Mouse (Mus musculus): ENCODE measurements at regions not wholly inside any gene's neighbourhood (a gene's known extent, or its start where the extent isn't known, plus 50 kb on each side); places are given as distances from the start of the nearest gene placed in this dataset.
"Not testable (repeated sequence)": the region's sequence is repeated elsewhere in the genome, so short reads cannot be mapped to it uniquely, and the experiment has no call there.

GRCm38 (mm10) chr5:64697466-64697865 is 105.7 kb upstream of the Klf3 start:
- no peak for DNase-seq (ENCODE audit: low spot score in 2 of 2)

GRCm38 (mm10) chr5:64698458-64699116 is 104.6 kb upstream of the Klf3 start:
- DNase-seq (ENCODE audit: low spot score in 2 of 2) = no peak

- DNase-seq (ENCODE audit: low spot score in 2 of 2) = no peak
Measured at GRCm38 (mm10) chr5:64700030-64700429, 103.2 kb upstream of the Klf3 start.

GRCm38 (mm10) chr5:64701219-64701779 is 101.9 kb upstream of the Klf3 start:
- peak in 1 of 2 experiments; percentile 32 for DNase-seq (ENCODE audit: low spot score in 2 of 2)

- DNase-seq (ENCODE audit: low spot score in 2 of 2) = peak; percentile 87 to 89
Measured at GRCm38 (mm10) chr5:64701780-64702231, 101.4 kb upstream of the Klf3 start.

GRCm38 (mm10) chr5:64702404-64702803 is 100.8 kb upstream of the Klf3 start:
- not testable (repeated sequence) for DNase-seq (ENCODE audit: low spot score in 2 of 2)

GRCm38 (mm10) chr5:64703091-64703872 is 99.9 kb upstream of the Klf3 start:
- DNase-seq (ENCODE audit: low spot score in 2 of 2) = peak; percentile 69 to 79

- peak; percentile 69 to 75 for DNase-seq (ENCODE audit: low spot score in 2 of 2)
Measured at GRCm38 (mm10) chr5:64704144-64704543, 99.0 kb upstream of the Klf3 start.

GRCm38 (mm10) chr5:64706586-64706985 is 96.6 kb upstream of the Klf3 start:
- no peak for DNase-seq (ENCODE audit: low spot score in 2 of 2)

GRCm38 (mm10) chr5:64709146-64709545 is 94.0 kb upstream of the Klf3 start:
- no peak for DNase-seq (ENCODE audit: low spot score in 2 of 2)

GRCm38 (mm10) chr5:64710236-64710635 is 93.0 kb upstream of the Klf3 start:
- DNase-seq (ENCODE audit: low spot score in 2 of 2) = no peak

- no peak for DNase-seq (ENCODE audit: low spot score in 2 of 2)
Measured at GRCm38 (mm10) chr5:64710968-64711367, 92.2 kb upstream of the Klf3 start.

- no peak for DNase-seq (ENCODE audit: low spot score in 2 of 2)
Measured at GRCm38 (mm10) chr5:64714221-64714653, 89.0 kb upstream of the Klf3 start.

GRCm38 (mm10) chr5:64714710-64715109 is 88.5 kb upstream of the Klf3 start:
- no peak for DNase-seq (ENCODE audit: low spot score in 2 of 2)

- no peak for DNase-seq (ENCODE audit: low spot score in 2 of 2)
Measured at GRCm38 (mm10) chr5:64716551-64716950, 86.6 kb upstream of the Klf3 start.

GRCm38 (mm10) chr5:64722211-64722610 is 81.0 kb upstream of the Klf3 start:
- DNase-seq (ENCODE audit: low spot score in 2 of 2) = no peak

GRCm38 (mm10) chr5:64727847-64728246 is 75.3 kb upstream of the Klf3 start:
- DNase-seq (ENCODE audit: low spot score in 2 of 2) = no peak

- no peak for DNase-seq (ENCODE audit: low spot score in 2 of 2)
Measured at GRCm38 (mm10) chr5:64732356-64732755, 70.8 kb upstream of the Klf3 start.

GRCm38 (mm10) chr5:64736985-64737384 is 66.2 kb upstream of the Klf3 start:
- no peak for DNase-seq (ENCODE audit: low spot score in 2 of 2)

- DNase-seq (ENCODE audit: low spot score in 2 of 2) = no peak
Measured at GRCm38 (mm10) chr5:64738096-64738780, 65.0 kb upstream of the Klf3 start.

GRCm38 (mm10) chr5:64738781-64739310 is 64.3 kb upstream of the Klf3 start:
- no peak for DNase-seq (ENCODE audit: low spot score in 2 of 2)

Measured in right cerebral cortex, postnatal 10 days (tissue).